Mouse (Mus musculus) regulatory T cell (primary cell): ENCODE measurements around the gene Clec11a.

Experiments
- in situ Hi-C: fragments of 300-600 bp; cut with MboI, MseI; formaldehyde crosslinking; loops from one replicate; pipeline ENCODE4 v1.15.1; 2025; ENCODE audit warnings: high pct_unique_total_duplicates

Gene Clec11a

GRCm38 (mm10) chr7:44280959-44281358, 25.7 kb downstream of the Clec11a start:
- in situ Hi-C loops = no loop called here

GRCm38 (mm10) chr7:44277250-44277622, 29.5 kb downstream of the Clec11a start:
- in situ Hi-C loops = no loop called here

GRCm38 (mm10) chr7:44276461-44277249, 30.0 kb downstream of the Clec11a start:
- in situ Hi-C loops = no loop called here

GRCm38 (mm10) chr7:44275546-44275945, 31.2 kb downstream of the Clec11a start:
- in situ Hi-C loops = no loop called here

GRCm38 (mm10) chr7:44274096-44274495, 32.6 kb downstream of the Clec11a start:
- in situ Hi-C loops = no loop called here

- in situ Hi-C loops = no loop called here
Observed at GRCm38 (mm10) chr7:44273446-44273845, 33.3 kb downstream of the Clec11a start.

- in situ Hi-C loops = no loop called here
Observed at GRCm38 (mm10) chr7:44272546-44272945, 34.2 kb downstream of the Clec11a start.

- in situ Hi-C loops = no loop called here
Observed at GRCm38 (mm10) chr7:44271309-44271708, 35.4 kb downstream of the Clec11a start.

- in situ Hi-C loops = loop anchor here (5.0 kb wide), 2 partner anchors 43 to 83 kb away; partner anchors contain the start of gene Shank1
Observed at GRCm38 (mm10) chr7:44269397-44269796, 37.3 kb downstream of the Clec11a start.

GRCm38 (mm10) chr7:44268117-44268516, 38.6 kb downstream of the Clec11a start:
- in situ Hi-C loops = loop anchor here (5.0 kb wide), 2 partner anchors 44 to 84 kb away; partner anchors contain the start of gene Shank1

GRCm38 (mm10) chr7:44262791-44263643, 43.7 kb downstream of the Clec11a start:
- in situ Hi-C loops = loop anchor here (5.0 kb wide), 1 partner anchor 219 kb away; no protein-coding TSS in a partner anchor

GRCm38 (mm10) chr7:44261147-44261546, 45.6 kb downstream of the Clec11a start, which contains the start of gene Gm15517:
Gm15517 (plus strand) TSS chr7:44261447.
- in situ Hi-C loops = loop anchor here (5.0 kb wide), 1 partner anchor 221 kb away; no protein-coding TSS in a partner anchor

GRCm38 (mm10) chr7:44260410-44260809, 46.3 kb downstream of the Clec11a start:
- in situ Hi-C loops = loop anchor here (5.0 kb wide), 1 partner anchor 222 kb away; no protein-coding TSS in a partner anchor

GRCm38 (mm10) chr7:44257278-44257677, 49.4 kb downstream of the Clec11a start, which contains the start of gene Acp4:
Acp4 (minus strand) TSS chr7:44257378.
- in situ Hi-C loops = loop anchor here (10.0 kb wide), 1 partner anchor 1258 kb away; the partner anchor contains the start of gene Nucb1

- in situ Hi-C loops = loop anchor here (10.0 kb wide), 1 partner anchor 1260 kb away; the partner anchor contains the start of gene Nucb1
Observed at GRCm38 (mm10) chr7:44254930-44255329, 51.8 kb downstream of the Clec11a start.

- in situ Hi-C loops = loop anchor here (10.0 kb wide), 1 partner anchor 1262 kb away; the partner anchor contains the start of gene Nucb1
Observed at GRCm38 (mm10) chr7:44253023-44253616, 53.6 kb downstream of the Clec11a start.
